Mouse (Mus musculus) frontal cortex, adult (tissue): Measurements from ENCODE around the gene Prdx6.
A peak's percentile ranks its signal among the peaks of the same experiment; 100 is the strongest.

Experiments used
- ATAC-seq: cut with Nextera tagmentation; 2 replicates; pipeline ENCODE4 v1.9.2; 2017; ENCODE audit warnings: mild to moderate bottlenecking, moderate library complexity, mixed read lengths; ENCODE audit not compliant: low TSS enrichment

Prdx6 gene

GRCm38 (mm10) chr1:161250604-161251416 lies at the start of gene Prdx6:
Prdx6 (minus strand) TSS chr1:161251219.
- peak; percentile 86 for ATAC-seq

GRCm38 (mm10) chr1:161288256-161288655 lies 37.2 kb upstream of the Prdx6 start:
- ATAC-seq: no peak

GRCm38 (mm10) chr1:161286726-161287310 lies 35.8 kb upstream of the Prdx6 start:
- peak; percentile 93 for ATAC-seq

GRCm38 (mm10) chr1:161281054-161281688 lies 30.2 kb upstream of the Prdx6 start:
- ATAC-seq: no peak

- ATAC-seq: no peak
Observed at GRCm38 (mm10) chr1:161279244-161279908, 28.4 kb upstream of the Prdx6 start.

- ATAC-seq: peak; percentile 65; the same call in 1 of the 2 replicates
Observed at GRCm38 (mm10) chr1:161273486-161273885, 22.5 kb upstream of the Prdx6 start.

- ATAC-seq: no peak
Observed at GRCm38 (mm10) chr1:161271461-161271810, 20.4 kb upstream of the Prdx6 start.

GRCm38 (mm10) chr1:161270776-161271460 lies 19.9 kb upstream of the Prdx6 start:
- ATAC-seq: no peak

- ATAC-seq: peak; percentile 52; the same call in 1 of the 2 replicates
Observed at GRCm38 (mm10) chr1:161269346-161269745, 18.3 kb upstream of the Prdx6 start.

- no peak for ATAC-seq
Observed at GRCm38 (mm10) chr1:161268884-161269283, 17.9 kb upstream of the Prdx6 start.

GRCm38 (mm10) chr1:161268116-161268515 lies 17.1 kb upstream of the Prdx6 start:
- ATAC-seq: no peak

GRCm38 (mm10) chr1:161264961-161265360 lies 13.9 kb upstream of the Prdx6 start:
- no peak for ATAC-seq

- ATAC-seq: no peak
Observed at GRCm38 (mm10) chr1:161263584-161263983, 12.6 kb upstream of the Prdx6 start.

GRCm38 (mm10) chr1:161262542-161262941 lies 11.5 kb upstream of the Prdx6 start:
- ATAC-seq: no peak

- ATAC-seq: no peak
Observed at GRCm38 (mm10) chr1:161260761-161261160, 9.7 kb upstream of the Prdx6 start.

GRCm38 (mm10) chr1:161259142-161259541 lies 8.1 kb upstream of the Prdx6 start:
- no peak for ATAC-seq

GRCm38 (mm10) chr1:161258331-161258730 lies 7.3 kb upstream of the Prdx6 start:
- no peak for ATAC-seq

GRCm38 (mm10) chr1:161256918-161257317 lies 5.9 kb upstream of the Prdx6 start:
- ATAC-seq: no peak

- ATAC-seq: no peak
Observed at GRCm38 (mm10) chr1:161254361-161254760, 3.3 kb upstream of the Prdx6 start.

- no peak for ATAC-seq
Observed at GRCm38 (mm10) chr1:161252901-161253300, 1.9 kb upstream of the Prdx6 start.

GRCm38 (mm10) chr1:161252365-161252764 lies 1.3 kb upstream of the Prdx6 start:
- ATAC-seq: no peak
